Mouse (Mus musculus): Measurements from ENCODE around the gene Tnni3k. TPM values are rescaled to one million over a fixed set of nuclear protein-coding genes. Genes with fewer than 3 reads are reported as not detected.

The Tnni3k gene
- polyA plus RNA-seq, 1 experiment from 2014 or later: not detected

DNA sequence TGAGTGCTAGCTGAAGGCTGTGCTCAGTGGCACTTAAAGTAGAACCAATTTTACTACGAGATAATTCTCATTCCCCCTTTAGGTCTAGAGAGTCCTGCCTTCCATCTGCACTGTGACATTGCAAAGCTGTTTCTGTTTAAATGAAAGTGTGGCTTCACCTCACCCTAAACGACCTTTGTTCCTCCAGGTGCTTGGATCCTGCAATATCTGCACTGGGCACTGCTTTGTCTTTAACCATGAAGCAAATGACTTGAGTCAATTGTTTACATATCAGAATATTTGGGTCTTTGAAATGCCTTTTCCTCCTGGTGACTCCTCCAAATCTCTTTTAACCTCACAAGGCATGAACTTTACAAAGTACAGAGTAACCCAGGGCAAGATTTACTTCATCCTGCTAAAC, 175.7 kb downstream of the Tnni3k start:
- Histone ChIP-seq H3K36me3 (ENCODE audit: control insufficient read depth, insufficient read depth, low read length) (no peaks in the 10 kb centered on the region), H3K4me3 (ENCODE audit: low read depth, low read length) (no peak overlapping the region), H3K27ac (ENCODE audit: low read depth, low read length) (no peak overlapping the region), H3K9ac (ENCODE audit: low read length) (no peak overlapping the region), H3K9me3 (ENCODE audit: control insufficient read depth, low read length) (no peaks in the 10 kb centered on the region), H3K27me3 (ENCODE audit: control insufficient read depth, insufficient read depth, low read length) (no peaks in the 10 kb centered on the region), H3K4me1 (ENCODE audit: control insufficient read depth, insufficient read depth, low read length) (no peaks in the 10 kb centered on the region), H3K4me2 (ENCODE audit: low read depth) (no peak overlapping the region)
- no peak for ATAC-seq (ENCODE audit: insufficient read depth, low FRiP score, low TSS enrichment)
- WGBS: 62% methylated on average over 2 of the region's 2 CpGs
- DNase-seq (ENCODE audit: low spot score): no peak

DNA sequence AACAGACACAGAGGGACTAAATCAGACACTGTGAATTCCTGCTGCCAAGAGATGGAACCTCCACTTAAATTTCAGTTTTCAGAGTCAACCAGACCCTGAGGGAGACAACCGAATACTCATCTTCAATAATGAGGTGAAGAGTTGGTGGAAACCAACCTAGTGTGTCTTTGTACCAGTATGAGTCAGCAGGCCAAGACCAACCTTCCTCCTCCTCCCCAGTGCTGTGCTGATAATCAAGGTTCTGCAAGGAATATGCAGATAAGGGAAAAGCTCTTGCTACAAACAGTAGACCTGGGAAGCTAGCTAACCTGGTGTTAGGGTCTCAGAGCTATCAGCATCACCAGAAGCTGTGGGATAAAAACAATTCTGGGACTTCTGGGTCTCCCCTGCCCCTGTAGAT, 176.1 kb downstream of the Tnni3k start:
- no peak overlapping the region for H3K4me3 ChIP-seq (ENCODE audit: low read depth, low read length)
- 96% methylated on average over 1 of the region's 1 CpGs for WGBS

GRCm38 (mm10) chr3:154868807-154869206, 186.4 kb downstream of the Tnni3k start:
- WGBS: 94% methylated on average over 4 of the region's 4 CpGs

More for the DNA sequence above, 176.1 kb downstream of the Tnni3k start:
- Histone ChIP-seq H3K36me3 (ENCODE audit: control insufficient read depth, insufficient read depth, low read length) (no peaks in the 10 kb centered on the region), H3K27ac (ENCODE audit: low read depth, low read length) (no peak overlapping the region), H3K27me3 (ENCODE audit: control insufficient read depth, insufficient read depth, low read length) (no peaks in the 10 kb centered on the region), H3K4me2 (ENCODE audit: low read depth) (no peak overlapping the region), H3K9ac (ENCODE audit: low read length) (no peak overlapping the region), H3K9me3 (ENCODE audit: control insufficient read depth, low read length) (no peaks in the 10 kb centered on the region), H3K4me1 (ENCODE audit: control insufficient read depth, insufficient read depth, low read length) (no peaks in the 10 kb centered on the region)
- ATAC-seq (ENCODE audit: insufficient read depth, low FRiP score, low TSS enrichment) (no peak), DNase-seq (ENCODE audit: low spot score) (no peak)

DNA sequence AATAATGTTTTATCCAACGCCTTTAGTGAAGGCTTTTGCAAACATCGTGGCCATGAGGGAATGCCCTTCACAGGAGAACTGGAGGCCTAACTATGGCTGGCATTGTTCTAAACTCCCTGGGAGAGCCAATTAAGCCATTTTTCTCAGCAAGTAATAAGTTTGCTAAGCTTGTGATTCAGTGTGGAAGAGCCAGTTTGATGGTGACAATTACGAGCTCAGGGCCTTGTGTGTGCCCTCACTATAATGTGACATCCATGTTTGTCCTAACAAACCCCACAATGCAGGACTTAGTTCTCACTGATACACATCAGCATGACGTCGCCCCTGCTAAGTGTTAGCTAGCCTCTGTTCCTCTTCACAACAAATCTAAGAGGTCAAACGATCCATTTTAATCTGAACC, 193.3 kb downstream of the Tnni3k start:
- Histone ChIP-seq H3K9me3 (ENCODE audit: control insufficient read depth, low read length) (no peaks in the 10 kb centered on the region), H3K4me2 (ENCODE audit: low read depth) (no peak overlapping the region), H3K4me1 (ENCODE audit: control insufficient read depth, insufficient read depth, low read length) (no peaks in the 10 kb centered on the region), H3K27ac (ENCODE audit: low read depth, low read length) (no peak overlapping the region), H3K36me3 (ENCODE audit: control insufficient read depth, insufficient read depth, low read length) (no peaks in the 10 kb centered on the region), H3K4me3 (ENCODE audit: low read depth, low read length) (no peak overlapping the region), H3K27me3 (ENCODE audit: control insufficient read depth, insufficient read depth, low read length) (no peaks in the 10 kb centered on the region), H3K9ac (ENCODE audit: low read length) (no peak overlapping the region)
- 67% methylated on average over 6 of the region's 6 CpGs for WGBS
- ATAC-seq (ENCODE audit: insufficient read depth, low FRiP score, low TSS enrichment) (no peak), DNase-seq (ENCODE audit: low spot score) (no peak)

More at GRCm38 (mm10) chr3:154868807-154869206, 186.4 kb downstream of the Tnni3k start:
- Histone ChIP-seq H3K36me3 (ENCODE audit: control insufficient read depth, insufficient read depth, low read length) (no peaks in the 10 kb centered on the region), H3K4me1 (ENCODE audit: control insufficient read depth, insufficient read depth, low read length) (no peaks in the 10 kb centered on the region), H3K4me2 (ENCODE audit: low read depth) (no peak overlapping the region), H3K27me3 (ENCODE audit: control insufficient read depth, insufficient read depth, low read length) (no peaks in the 10 kb centered on the region), H3K9me3 (ENCODE audit: control insufficient read depth, low read length) (no peaks in the 10 kb centered on the region), H3K9ac (ENCODE audit: low read length) (no peak overlapping the region), H3K4me3 (ENCODE audit: low read depth, low read length) (no peak overlapping the region), H3K27ac (ENCODE audit: low read depth, low read length) (no peak overlapping the region)
- DNase-seq (ENCODE audit: low spot score): no peak
- no peak for ATAC-seq (ENCODE audit: insufficient read depth, low FRiP score, low TSS enrichment)

GRCm38 (mm10) chr3:154859721-154860120, 195.5 kb downstream of the Tnni3k start:
- no peaks in the 10 kb centered on the region for H3K27me3 ChIP-seq (ENCODE audit: control insufficient read depth, insufficient read depth, low read length)
- DNase-seq (ENCODE audit: low spot score) (no peak), ATAC-seq (ENCODE audit: insufficient read depth, low FRiP score, low TSS enrichment) (no peak)
- 57% methylated on average over 3 of the region's 3 CpGs for WGBS
- no peak overlapping the region for H3K27ac ChIP-seq (ENCODE audit: low read depth, low read length)
- no peak overlapping the region for H3K4me3 ChIP-seq (ENCODE audit: low read depth, low read length)
- H3K9me3 ChIP-seq (ENCODE audit: control insufficient read depth, low read length): no peaks in the 10 kb centered on the region
- H3K9ac ChIP-seq (ENCODE audit: low read length): no peak overlapping the region
- H3K4me1 ChIP-seq (ENCODE audit: control insufficient read depth, insufficient read depth, low read length): no peaks in the 10 kb centered on the region
- H3K4me2 ChIP-seq (ENCODE audit: low read depth): no peak overlapping the region
- no peaks in the 10 kb centered on the region for H3K36me3 ChIP-seq (ENCODE audit: control insufficient read depth, insufficient read depth, low read length)

- ATAC-seq (ENCODE audit: insufficient read depth, low FRiP score, low TSS enrichment) (no peak), DNase-seq (ENCODE audit: low spot score) (no peak)
- H3K27me3 ChIP-seq (ENCODE audit: control insufficient read depth, insufficient read depth, low read length): no peaks in the 10 kb centered on the region
- 0 out of 2 replicates have a peak, but pooled peaks cover 2% of the 10 kb centered on the region for H3K4me1 ChIP-seq (ENCODE audit: control insufficient read depth, insufficient read depth, low read length)
- H3K9ac ChIP-seq (ENCODE audit: low read length): no peak overlapping the region
- H3K27ac ChIP-seq (ENCODE audit: low read depth, low read length): no peak overlapping the region
- no peaks in the 10 kb centered on the region for H3K36me3 ChIP-seq (ENCODE audit: control insufficient read depth, insufficient read depth, low read length)
- no peak overlapping the region for H3K4me3 ChIP-seq (ENCODE audit: low read depth, low read length)
- H3K9me3 ChIP-seq (ENCODE audit: control insufficient read depth, low read length): no peaks in the 10 kb centered on the region
- H3K4me2 ChIP-seq (ENCODE audit: low read depth): no peak overlapping the region
- WGBS: 38% methylated on average over 6 of the region's 6 CpGs
These were observed 201.9 kb downstream of the Tnni3k start for GRCm38 (mm10) chr3:154853257-154853656.

- Histone ChIP-seq H3K36me3 (ENCODE audit: control insufficient read depth, insufficient read depth, low read length) (no peaks in the 10 kb centered on the region), H3K9ac (ENCODE audit: low read length) (no peak overlapping the region), H3K27me3 (ENCODE audit: control insufficient read depth, insufficient read depth, low read length) (no peaks in the 10 kb centered on the region), H3K9me3 (ENCODE audit: control insufficient read depth, low read length) (no peaks in the 10 kb centered on the region), H3K4me1 (ENCODE audit: control insufficient read depth, insufficient read depth, low read length) (0 out of 2 replicates have a peak, but pooled peaks cover 2% of the 10 kb centered on the region), H3K4me2 (ENCODE audit: low read depth) (no peak overlapping the region), H3K27ac (ENCODE audit: low read depth, low read length) (no peak overlapping the region), H3K4me3 (ENCODE audit: low read depth, low read length) (no peak overlapping the region)
- 61% methylated on average over 3 of the region's 3 CpGs for WGBS
- ATAC-seq (ENCODE audit: insufficient read depth, low FRiP score, low TSS enrichment): no peak
- DNase-seq (ENCODE audit: low spot score): no peak
These were observed 202.9 kb downstream of the Tnni3k start for GRCm38 (mm10) chr3:154852281-154852680.

DNA sequence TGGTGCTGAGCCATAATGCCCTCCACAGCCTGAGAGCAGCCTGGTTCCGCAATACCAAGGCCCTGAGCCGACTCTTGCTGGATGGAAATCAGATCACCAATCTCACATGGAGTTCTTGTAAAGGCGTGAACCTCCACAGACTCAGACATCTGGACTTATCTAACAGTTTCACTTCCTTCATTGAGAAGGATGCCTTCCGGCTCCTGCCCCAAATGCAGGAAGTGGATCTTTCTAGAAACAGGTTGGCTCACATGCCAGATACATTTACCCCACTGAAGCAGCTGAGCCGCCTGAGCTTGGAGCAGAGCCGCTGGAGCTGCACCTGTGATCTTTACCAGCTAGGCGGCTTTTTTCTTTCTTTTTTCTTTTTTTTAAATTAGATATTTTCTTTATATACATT, 213.0 kb downstream of the Tnni3k start:
- DNase-seq (ENCODE audit: low spot score) (no peak), ATAC-seq (ENCODE audit: insufficient read depth, low FRiP score, low TSS enrichment) (no peak)
- H3K4me2 ChIP-seq (ENCODE audit: low read depth): no peak overlapping the region
- H3K9ac ChIP-seq (ENCODE audit: low read length): no peak overlapping the region
- H3K27me3 ChIP-seq (ENCODE audit: control insufficient read depth, insufficient read depth, low read length): no peaks in the 10 kb centered on the region
- H3K36me3 ChIP-seq (ENCODE audit: control insufficient read depth, insufficient read depth, low read length): no peaks in the 10 kb centered on the region
- H3K9me3 ChIP-seq (ENCODE audit: control insufficient read depth, low read length): no peaks in the 10 kb centered on the region
- H3K4me3 ChIP-seq (ENCODE audit: low read depth, low read length): no peak overlapping the region
- 94% methylated on average over 7 of the region's 7 CpGs for WGBS
- H3K4me1 ChIP-seq (ENCODE audit: control insufficient read depth, insufficient read depth, low read length): no peaks in the 10 kb centered on the region
- no peak overlapping the region for H3K27ac ChIP-seq (ENCODE audit: low read depth, low read length)

GRCm38 (mm10) chr3:154841076-154841475, 214.1 kb downstream of the Tnni3k start:
- no peaks in the 10 kb centered on the region for H3K27me3 ChIP-seq (ENCODE audit: control insufficient read depth, insufficient read depth, low read length)
- no peak overlapping the region for H3K4me2 ChIP-seq (ENCODE audit: low read depth)
- no peaks in the 10 kb centered on the region for H3K9me3 ChIP-seq (ENCODE audit: control insufficient read depth, low read length)
- no peak overlapping the region for H3K27ac ChIP-seq (ENCODE audit: low read depth, low read length)
- no peaks in the 10 kb centered on the region for H3K4me1 ChIP-seq (ENCODE audit: control insufficient read depth, insufficient read depth, low read length)
- WGBS: 57% methylated on average over 1 of the region's 1 CpGs
- DNase-seq (ENCODE audit: low spot score) (no peak), ATAC-seq (ENCODE audit: insufficient read depth, low FRiP score, low TSS enrichment) (no peak)
- H3K9ac ChIP-seq (ENCODE audit: low read length): no peak overlapping the region
- H3K4me3 ChIP-seq (ENCODE audit: low read depth, low read length): no peak overlapping the region
- no peaks in the 10 kb centered on the region for H3K36me3 ChIP-seq (ENCODE audit: control insufficient read depth, insufficient read depth, low read length)
